Mouse (Mus musculus): ENCODE measurements around the gene Srrm2. TPM values are rescaled to one million over a fixed set of nuclear protein-coding genes. Genes with fewer than 3 reads are reported as not detected.

Gene Srrm2
- total RNA-seq, 2 experiments from 2014 or later, result 157 to 162 TPM

- intact Hi-C loops (cut with DNase I), result no loop called here
- no peak for DNase-seq (ENCODE audit: low spot score)
Measured at GRCm38 (mm10) chr17:23801627-23802026, 11.3 kb downstream of the Srrm2 start.

- intact Hi-C loops (cut with DNase I), result no loop called here
- peak; percentile 97 for DNase-seq (ENCODE audit: low spot score)
Measured at GRCm38 (mm10) chr17:23802746-23803365, 12.5 kb downstream of the Srrm2 start.

- no peak for DNase-seq (ENCODE audit: low spot score)
- intact Hi-C loops (cut with DNase I), result loop anchor here (1.0 kb wide), 1 partner anchor 25 kb away; no protein-coding TSS in a partner anchor
Measured at GRCm38 (mm10) chr17:23803366-23804041, 13.2 kb downstream of the Srrm2 start.

GRCm38 (mm10) chr17:23804426-23805085 lies 14.2 kb downstream of the Srrm2 start:
- DNase-seq (ENCODE audit: low spot score), result no peak
- intact Hi-C loops (cut with DNase I), result loop anchor here (1.0 kb wide), 1 partner anchor 24 kb away; no protein-coding TSS in a partner anchor

- intact Hi-C loops (cut with DNase I), result loop anchor here (1.0 to 2.0 kb wide), 2 partner anchors 18 to 32 kb away; no protein-coding TSS in a partner anchor
- DNase-seq (ENCODE audit: low spot score), result no peak
Measured at GRCm38 (mm10) chr17:23806867-23807266, 16.5 kb downstream of the Srrm2 start.

- intact Hi-C loops (cut with DNase I), result loop anchor here (1.0 to 2.0 kb wide), 2 partner anchors 17 to 33 kb away; no protein-coding TSS in a partner anchor
- DNase-seq (ENCODE audit: low spot score), result no peak
Measured at GRCm38 (mm10) chr17:23807918-23808317, 17.6 kb downstream of the Srrm2 start.

GRCm38 (mm10) chr17:23815641-23816040 lies 25.3 kb downstream of the Srrm2 start:
- intact Hi-C loops (cut with DNase I), result no loop called here
- no peak for DNase-seq (ENCODE audit: low spot score)

GRCm38 (mm10) chr17:23818579-23818978 lies 28.2 kb downstream of the Srrm2 start:
- intact Hi-C loops (cut with DNase I), result no loop called here
- no peak for DNase-seq (ENCODE audit: low spot score)

GRCm38 (mm10) chr17:23819235-23819634 lies 28.9 kb downstream of the Srrm2 start:
- intact Hi-C loops (cut with DNase I), result no loop called here
- no peak for DNase-seq (ENCODE audit: low spot score)

GRCm38 (mm10) chr17:23820731-23821130 lies 30.4 kb downstream of the Srrm2 start:
- no peak for DNase-seq (ENCODE audit: low spot score)
- intact Hi-C loops (cut with DNase I), result no loop called here

GRCm38 (mm10) chr17:23822094-23822493 lies 31.8 kb downstream of the Srrm2 start:
- DNase-seq (ENCODE audit: low spot score), result no peak
- intact Hi-C loops (cut with DNase I), result no loop called here

- DNase-seq (ENCODE audit: low spot score), result no peak
- intact Hi-C loops (cut with DNase I), result no loop called here
Measured at GRCm38 (mm10) chr17:23823018-23823417, 32.7 kb downstream of the Srrm2 start.

- intact Hi-C loops (cut with DNase I), result loop anchor here (2.0 kb wide), 1 partner anchor 17 kb away; no protein-coding TSS in a partner anchor
- DNase-seq (ENCODE audit: low spot score), result no peak
Measured at GRCm38 (mm10) chr17:23823614-23824013, 33.3 kb downstream of the Srrm2 start.

GRCm38 (mm10) chr17:23825591-23825990 lies 35.3 kb downstream of the Srrm2 start:
- no peak for DNase-seq (ENCODE audit: low spot score)
- intact Hi-C loops (cut with DNase I), result loop anchor here (2.0 kb wide), 1 partner anchor 19 kb away; no protein-coding TSS in a partner anchor

GRCm38 (mm10) chr17:23828271-23829001 lies 38.1 kb downstream of the Srrm2 start:
- DNase-seq (ENCODE audit: low spot score), result no peak
- intact Hi-C loops (cut with DNase I), result loop anchor here (1.0 kb wide), 1 partner anchor 24 kb away; no protein-coding TSS in a partner anchor

- intact Hi-C loops (cut with DNase I), result no loop called here
- DNase-seq (ENCODE audit: low spot score), result peak; percentile 66
Measured at GRCm38 (mm10) chr17:23829064-23829619, 38.8 kb downstream of the Srrm2 start, which contains the start of gene Elob. TSS of gene Elob (minus strand) at chr17:23829136.

- intact Hi-C loops (cut with DNase I), result no loop called here
Measured at GRCm38 (mm10) chr17:23831201-23831600, 40.9 kb downstream of the Srrm2 start.

GRCm38 (mm10) chr17:23836006-23836575 lies 45.8 kb downstream of the Srrm2 start, which contains the start of gene Prss33:
TSS of gene Prss33 (minus strand) at chr17:23836056.
- no peak for DNase-seq (ENCODE audit: low spot score)
- intact Hi-C loops (cut with DNase I), result no loop called here

More at GRCm38 (mm10) chr17:23831201-23831600, 40.9 kb downstream of the Srrm2 start:
- no peak for DNase-seq (ENCODE audit: low spot score)

GRCm38 (mm10) chr17:23841145-23841544 lies 50.8 kb downstream of the Srrm2 start:
- intact Hi-C loops (cut with DNase I), result loop anchor here (2.0 to 5.0 kb wide), 2 partner anchors 64 to 94 kb away; partner anchors contain the start of gene Kremen2
- DNase-seq (ENCODE audit: low spot score), result no peak

All from heart, postnatal 25 days (tissue).